Comparison of ENCODE assay signal across 9 mouse cellular contexts in the genomic region with DNA sequence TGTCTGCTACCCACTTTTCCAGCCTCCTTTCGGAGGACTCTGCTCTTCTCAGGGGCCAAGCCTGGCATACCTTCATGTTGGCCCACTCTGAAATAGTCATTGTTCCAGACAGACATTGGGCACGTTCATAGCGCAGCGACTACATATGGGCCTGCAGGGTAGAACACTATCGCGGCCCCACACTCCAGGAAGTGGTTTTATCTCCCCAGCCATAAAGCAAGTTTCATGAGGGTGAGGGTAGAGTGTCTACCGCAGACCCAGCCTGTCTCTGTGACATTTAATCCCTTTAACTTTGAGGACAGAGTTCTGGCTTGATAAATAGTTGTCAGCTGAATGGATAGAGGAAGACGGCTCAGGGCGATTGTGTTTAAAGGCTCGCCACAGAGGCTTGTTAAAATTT.
A peak's percentile ranks its signal among the peaks of the same experiment; 100 is the strongest.
DNase-seq lines count a peak whose midpoint lies in the region; ATAC-seq and TF ChIP-seq lines count a peak whose summit lies in the region.
"Had no signal": no experiment of that assay in that cellular context is flagged by ENCODE, and none has a peak within 500 bp of the region (broad histone marks: within the 10 kb centered on the region; RNA-seq: fewer than 3 reads in every experiment).

No protein-coding gene starts in this region.

- no peaks in the 10 kb centered on the region for H3K4me1 ChIP-seq in heart, embryonic 11.5 days (ENCODE audit: control insufficient read depth, insufficient read depth, low read length)
- peaks cover 19% of the 10 kb centered on the region for H3K4me1 ChIP-seq in limb, embryonic 11.5 days (ENCODE audit: control insufficient read depth, insufficient read depth, low read length)
- no peaks in the 10 kb centered on the region for H3K4me1 ChIP-seq in lung, postnatal 0 days (ENCODE audit: insufficient read depth, low read depth, low read length)

- no peak overlapping the region for H3K27ac ChIP-seq in heart, embryonic 11.5 days (ENCODE audit: low read depth, low read length)
- H3K27ac ChIP-seq in limb, embryonic 11.5 days (replicated peaks; ENCODE audit: low read depth, low read length), result peak overlapping the region; percentile 75
- no peak overlapping the region for H3K27ac ChIP-seq in lung, postnatal 0 days (ENCODE audit: low read length)

- no peak for TF ChIP-seq POLR2A in myocyte (IDR thresholded peaks at IDR 0.05; ENCODE audit: insufficient read length, low read depth)

- H3K4me2 ChIP-seq in heart, embryonic 11.5 days, result no peak overlapping the region
- peak overlapping the region; percentile 35 for H3K4me2 ChIP-seq in limb, embryonic 11.5 days (ENCODE audit: low read depth, severe bottlenecking)
- peak overlapping the region; percentile 12 for H3K4me2 ChIP-seq in myocyte (ENCODE audit: low read depth)
- no peak overlapping the region for H3K4me2 ChIP-seq in lung, postnatal 0 days (replicated peaks; ENCODE audit: low read depth, low read length)

- 45% methylated on average over 10 of the region's 10 CpGs for whole genome bisulfite sequencing in heart, embryonic 11.5 days (ENCODE audit: insufficient replicate concordance)
- 9% methylated on average over 10 of the region's 10 CpGs for WGBS in limb, embryonic 11.5 days
- 62% methylated on average over 10 of the region's 10 CpGs for WGBS in lung, postnatal 0 days

- ATAC-seq in heart, embryonic 11.5 days (replicated peaks; ENCODE audit: insufficient number of reproducible peaks, low FRiP score, low TSS enrichment), result peak; percentile 71
- ATAC-seq in limb, embryonic 11.5 days (ENCODE audit: insufficient number of reproducible peaks, low FRiP score, low TSS enrichment, low read depth), result peak; percentile 54
- ATAC-seq in lung, postnatal 0 days, result no peak

- H3K27me3 ChIP-seq in heart, embryonic 11.5 days (ENCODE audit: control insufficient read depth, insufficient read depth, low read length), result no peaks in the 10 kb centered on the region
- H3K27me3 ChIP-seq in limb, embryonic 11.5 days (ENCODE audit: control insufficient read depth, insufficient read depth, low read length), result no peaks in the 10 kb centered on the region
- peaks cover 6% of the 10 kb centered on the region for H3K27me3 ChIP-seq in myocyte (ENCODE audit: control insufficient read depth, insufficient read depth, insufficient read length)
- no peaks in the 10 kb centered on the region for H3K27me3 ChIP-seq in lung, postnatal 0 days (replicated peaks; ENCODE audit: insufficient read depth, low read length)

- no peak for DNase-seq in heart, adult 11 months
- DNase-seq in c-Kit-positive CD71-negative TER-119-negative erythroid progenitor cells, embryonic 14.5 days (ENCODE audit: low read depth), result peak; percentile 52
- DNase-seq in limb, embryonic 11.5 days (ENCODE audit: low spot score), result peak; percentile 57
- DNase-seq in layer of hippocampus, postnatal 10 days (ENCODE audit: low spot score in 2 of 2), result no peak
- no peak for DNase-seq in heart, postnatal 25 days (ENCODE audit: low spot score)
- no peak for DNase-seq in lung, postnatal 0 days (ENCODE audit: low spot score)
- DNase-seq: kidney, adult 8-10 months had no signal

- TF ChIP-seq EP300 in lung, postnatal 0 days (IDR thresholded peaks at IDR 0.05), result no peak

- H3K9ac ChIP-seq in heart, embryonic 11.5 days (ENCODE audit: low read depth, low read length), result no peak overlapping the region
- no peak overlapping the region for H3K9ac ChIP-seq in limb, embryonic 11.5 days (ENCODE audit: low read length)
- H3K9ac ChIP-seq in lung, postnatal 0 days (replicated peaks; ENCODE audit: low read depth), result no peak overlapping the region

- H3K36me3 ChIP-seq in heart, embryonic 11.5 days (ENCODE audit: control insufficient read depth, insufficient read depth, low read length), result no peaks in the 10 kb centered on the region
- no peaks in the 10 kb centered on the region for H3K36me3 ChIP-seq in limb, embryonic 11.5 days (ENCODE audit: control insufficient read depth, insufficient read depth, low read length)
- H3K36me3 ChIP-seq in myocyte (ENCODE audit: control insufficient read depth, insufficient read depth), result no peaks in the 10 kb centered on the region
- no peaks in the 10 kb centered on the region for H3K36me3 ChIP-seq in lung, postnatal 0 days (ENCODE audit: insufficient read depth, low read length)

- intact Hi-C loops in heart, postnatal 25 days (cut with DNase I), result no loop called here

- H3ac ChIP-seq in myocyte (ENCODE audit: control insufficient read depth, insufficient read length), result no peak overlapping the region

- H3K79me2 ChIP-seq in myocyte (ENCODE audit: control insufficient read depth, insufficient read depth), result no peaks in the 10 kb centered on the region

- no peak for TF ChIP-seq CTCF in lung, postnatal 0 days (IDR thresholded peaks at IDR 0.05)

- H3K4me3 ChIP-seq in heart, embryonic 11.5 days (ENCODE audit: low read depth, low read length), result no peak overlapping the region
- H3K4me3 ChIP-seq in limb, embryonic 11.5 days (ENCODE audit: low read depth, low read length), result no peak overlapping the region
- no peak overlapping the region for H3K4me3 ChIP-seq in myocyte
- H3K4me3 ChIP-seq in lung, postnatal 0 days (ENCODE audit: low read depth, low read length), result no peak overlapping the region

- no peaks in the 10 kb centered on the region for H3K9me3 ChIP-seq in heart, embryonic 11.5 days (replicated peaks; ENCODE audit: control insufficient read depth, low read length)
- no peaks in the 10 kb centered on the region for H3K9me3 ChIP-seq in limb, embryonic 11.5 days (ENCODE audit: control insufficient read depth, low read length)
- no peaks in the 10 kb centered on the region for H3K9me3 ChIP-seq in lung, postnatal 0 days (ENCODE audit: low read length)

TF ChIP-seq in myocyte, 11 proteins besides CTCF, POLR2A, EP300 and RAD21:
- TF ChIP-seq MYOD1 (IDR thresholded peaks at IDR 0.05; ENCODE audit: control insufficient read depth in 1 of 3, insufficient read length in 2 of 3, low read depth in 2 of 3) (no peak), USF1 (IDR thresholded peaks at IDR 0.05; ENCODE audit: low read depth) (no peak), MAX (IDR thresholded peaks at IDR 0.05; ENCODE audit: low read depth) (no peak), REST (IDR thresholded peaks at IDR 0.05; ENCODE audit: insufficient read depth, insufficient read length) (no peak), POLR2AphosphoS2 (IDR thresholded peaks at IDR 0.05; ENCODE audit: insufficient read length, low read depth) (no peak), SRF (IDR thresholded peaks at IDR 0.05; ENCODE audit: control insufficient read depth, insufficient read length, low read depth) (no peak), CEBPB (IDR thresholded peaks at IDR 0.05; ENCODE audit: insufficient read depth, poor library complexity, severe bottlenecking) (no peak), TCF12 (IDR thresholded peaks at IDR 0.05; ENCODE audit: insufficient read depth, poor library complexity, severe bottlenecking) (no peak), MYOG (IDR thresholded peaks at IDR 0.05; ENCODE audit: control insufficient read depth in 1 of 3, insufficient read depth in 1 of 3, insufficient read length in 2 of 3, low read depth in 2 of 3) (no peak), TCF3 (IDR thresholded peaks at IDR 0.05; ENCODE audit: insufficient read length, low read depth) (no peak), E2F4 (IDR thresholded peaks at IDR 0.05; ENCODE audit: insufficient read depth) (no peak)

Comparison
In these comparisons a context has a peak if more than half of its experiments do, and no peak if none do; other contexts are left out.
1. H3K4me2 ChIP-seq: peak in limb, embryonic 11.5 days (single experiment) and myocyte (single experiment); none in heart, embryonic 11.5 days (single experiment) and lung, postnatal 0 days (single experiment).
2. DNase-seq: peak in c-Kit-positive CD71-negative TER-119-negative erythroid progenitor cells, embryonic 14.5 days (single experiment) and limb, embryonic 11.5 days (single experiment); none in heart, adult 11 months (single experiment), layer of hippocampus, postnatal 10 days (0 of 2), heart, postnatal 25 days (single experiment) and lung, postnatal 0 days (single experiment).